Mouse (Mus musculus): ENCODE data around the gene 2610507B11Rik. TPM values are rescaled to one million over a fixed set of nuclear protein-coding genes. Genes with fewer than 3 reads are reported as not detected.

The 2610507B11Rik gene
- polyA plus RNA-seq, 1 experiment from 2014 or later = 94.5 TPM

Other genes with a start within 250 kb of the 2610507B11Rik start
- gene Dhrs13, start 229.5 kb upstream of the 2610507B11Rik start, polyA plus RNA-seq (2014; fragmentation: Nextera tagmentation; extraction: Ambion mirVana) = 20.0 and 21.0 TPM in 2 replicates
- 56.3 and 60.0 TPM in 2 replicates for gene Flot2, start 223.8 kb upstream of the 2610507B11Rik start, polyA plus RNA-seq (2014; fragmentation: Nextera tagmentation; extraction: Ambion mirVana)
- gene Eral1, start 181.4 kb upstream of the 2610507B11Rik start, polyA plus RNA-seq (2014; fragmentation: Nextera tagmentation; extraction: Ambion mirVana) = 31.9 and 37.2 TPM in 2 replicates
- gene Fam222b, start 167.1 kb upstream of the 2610507B11Rik start, polyA plus RNA-seq (2014; fragmentation: Nextera tagmentation; extraction: Ambion mirVana) = 24.3 and 24.4 TPM in 2 replicates
- 73.6 and 92.0 TPM in 2 replicates for gene Traf4, start 96.2 kb upstream of the 2610507B11Rik start, polyA plus RNA-seq (2014; fragmentation: Nextera tagmentation; extraction: Ambion mirVana)
- gene Nek8, start 85.1 kb upstream of the 2610507B11Rik start, polyA plus RNA-seq (2014; fragmentation: Nextera tagmentation; extraction: Ambion mirVana) = 5.2 and 7.0 TPM in 2 replicates
- gene Tlcd1, start 85.0 kb upstream of the 2610507B11Rik start, polyA plus RNA-seq (2014; fragmentation: Nextera tagmentation; extraction: Ambion mirVana) = 6.8 and 9.5 TPM in 2 replicates
- 1,168 and 1,191 TPM in 2 replicates for gene Rpl23a, start 78.2 kb upstream of the 2610507B11Rik start, polyA plus RNA-seq (2014; fragmentation: Nextera tagmentation; extraction: Ambion mirVana)
- gene Rab34, start 73.3 kb upstream of the 2610507B11Rik start, polyA plus RNA-seq (2014; fragmentation: Nextera tagmentation; extraction: Ambion mirVana) = 57.7 and 69.3 TPM in 2 replicates
- gene Proca1, start 68.4 kb upstream of the 2610507B11Rik start, polyA plus RNA-seq (2014; fragmentation: Nextera tagmentation; extraction: Ambion mirVana) = 1.0 and 1.2 TPM in 2 replicates
- 60.6 and 60.8 TPM in 2 replicates for gene Sdf2, start 16.0 kb upstream of the 2610507B11Rik start, polyA plus RNA-seq (2014; fragmentation: Nextera tagmentation; extraction: Ambion mirVana)
- gene Supt6, start 15.8 kb upstream of the 2610507B11Rik start, polyA plus RNA-seq (2014; fragmentation: Nextera tagmentation; extraction: Ambion mirVana) = 26.1 and 26.2 TPM in 2 replicates
- 0.11 and 0.20 TPM in 2 replicates for gene BC030499, start 29.1 kb downstream of the 2610507B11Rik start, polyA plus RNA-seq (2014; fragmentation: Nextera tagmentation; extraction: Ambion mirVana)
- gene Spag5, start 39.8 kb downstream of the 2610507B11Rik start, polyA plus RNA-seq (2014; fragmentation: Nextera tagmentation; extraction: Ambion mirVana) = 48.3 and 52.2 TPM in 2 replicates
- gene Aldoc, start 61.2 kb downstream of the 2610507B11Rik start, polyA plus RNA-seq (2014; fragmentation: Nextera tagmentation; extraction: Ambion mirVana) = 2.7 and 3.3 TPM in 2 replicates
- 49.4 and 54.2 TPM in 2 replicates for gene Pigs, start 66.7 kb downstream of the 2610507B11Rik start, polyA plus RNA-seq (2014; fragmentation: Nextera tagmentation; extraction: Ambion mirVana)
- gene Unc119, start 81.7 kb downstream of the 2610507B11Rik start, polyA plus RNA-seq (2014; fragmentation: Nextera tagmentation; extraction: Ambion mirVana) = 66.2 and 73.1 TPM in 2 replicates
- gene Foxn1, start 124.8 kb downstream of the 2610507B11Rik start, polyA plus RNA-seq (2014; fragmentation: Nextera tagmentation; extraction: Ambion mirVana) = 0.05 TPM in 1 of 2 replicates, not detected in the other
- gene Slc13a2, start 160.5 kb downstream of the 2610507B11Rik start, polyA plus RNA-seq (2014; fragmentation: Nextera tagmentation; extraction: Ambion mirVana) = not detected in 2 replicates
- 14.5 and 15.9 TPM in 2 replicates for gene Slc46a1, start 203.9 kb downstream of the 2610507B11Rik start, polyA plus RNA-seq (2014; fragmentation: Nextera tagmentation; extraction: Ambion mirVana)
- 16.3 and 17.5 TPM in 2 replicates for gene Sarm1, start 236.0 kb downstream of the 2610507B11Rik start, polyA plus RNA-seq (2014; fragmentation: Nextera tagmentation; extraction: Ambion mirVana)
- 95.4 and 129 TPM in 2 replicates for gene Vtn, start 237.3 kb downstream of the 2610507B11Rik start, polyA plus RNA-seq (2014; fragmentation: Nextera tagmentation; extraction: Ambion mirVana)
- gene Sebox, start 241.7 kb downstream of the 2610507B11Rik start, polyA plus RNA-seq (2014; fragmentation: Nextera tagmentation; extraction: Ambion mirVana) = not detected in 2 replicates